Mouse (Mus musculus): ENCODE results near the gene Aurka.

- TF ChIP-seq CTCF (IDR thresholded peaks at IDR 0.05; ENCODE audit: extremely low read depth, insufficient read length, insufficient replicate concordance, low read depth, low read length) (no peak), POLR2A (IDR thresholded peaks at IDR 0.05; ENCODE audit: low read depth, low read length) (no peak)
These were observed 28.7 kb downstream of the Aurka start for GRCm38 (mm10) chr2:172341606-172342005.
